Mouse (Mus musculus): Measurements from ENCODE around the gene Cacul1. TPM values are rescaled to one million over a fixed set of nuclear protein-coding genes. Genes with fewer than 3 reads are reported as not detected.

Gene Cacul1
- total RNA-seq, 2 experiments from 2014 or later, result 42.3 to 45.6 TPM

Small RNAs within 50 kb of the gene (microRNA-seq; reads per million reads assigned to microRNA genes)
- not detected for gene Gm25238

Other genes with a start within 250 kb of the Cacul1 start
- under 1 TPM in 1 of 2 experiments, not detected in 1; 0.28 TPM for gene Prlhr, start 112.7 kb downstream of the Cacul1 start, total RNA-seq (2021)
- 10 to 100 TPM; 21.6 to 22.6 TPM for gene Nanos1, start 175.0 kb upstream of the Cacul1 start, total RNA-seq (2021)
- gene Eif3a, start 209.6 kb upstream of the Cacul1 start, total RNA-seq (2021), result 100 to 1,000 TPM; 122 to 123 TPM
- gene Fam45a, start 230.6 kb upstream of the Cacul1 start, total RNA-seq (2021), result 10 to 100 TPM; 32.7 to 39.6 TPM